Mouse (Mus musculus) hematopoietic stem cell, adult 5-6 weeks (primary cell): ENCODE results near the gene Lcn4. TPM values are rescaled to one million over a fixed set of nuclear protein-coding genes. Genes with fewer than 3 reads are reported as not detected.
A peak's percentile ranks its signal among the peaks of the same experiment; 100 is the strongest.

Experiments used
- ATAC-seq, 2 experiments: fragments of 125-278 bp in 1 of 2; replicated peaks in 1 of 2; 2 replicates each; pipeline ENCODE4 v1.8.0; 2016 to 2017; ENCODE audit warnings: inconsistent platforms in 2 of 2, mild to moderate bottlenecking in 2 of 2, moderate number of reproducible peaks in 2 of 2, low read depth in 1 of 2, moderate TSS enrichment in 1 of 2; ENCODE audit not compliant: low FRiP score in 2 of 2, poor library complexity in 2 of 2, severe bottlenecking in 2 of 2, insufficient read depth in 1 of 2, low TSS enrichment in 1 of 2
- total RNA-seq: library from RNA; stranded (forward); fragments of 172-1452, 232-1000 nt; gene quantifications from 2 replicates; pipeline ENCODE4 v1.2.3, GENCODE M21; 2017

Gene Lcn4
- total RNA-seq, 1 experiment from 2014 or later: not detected

GRCm38 (mm10) chr2:26637316-26637932 lies 33.7 kb downstream of the Lcn4 start:
- no peak for ATAC-seq

GRCm38 (mm10) chr2:26636325-26636635 lies 34.8 kb downstream of the Lcn4 start:
- ATAC-seq: no peak

- no peak for ATAC-seq
Observed at GRCm38 (mm10) chr2:26635489-26636324, 35.4 kb downstream of the Lcn4 start.

- peak; percentile 33 to 59; a peak in 3 of 4 replicates for ATAC-seq
Observed at GRCm38 (mm10) chr2:26634629-26635488, 36.2 kb downstream of the Lcn4 start.

GRCm38 (mm10) chr2:26633953-26634530 lies 37.0 kb downstream of the Lcn4 start:
- no peak for ATAC-seq

GRCm38 (mm10) chr2:26632541-26633395 lies 38.3 kb downstream of the Lcn4 start:
- no peak for ATAC-seq

- ATAC-seq: peak; percentile 22 to 50
Observed at GRCm38 (mm10) chr2:26628792-26629437, 42.2 kb downstream of the Lcn4 start.

- peak in 1 of 2 experiments; percentile 11; a peak in 1 of 4 replicates for ATAC-seq
Observed at GRCm38 (mm10) chr2:26627921-26628739, 43.0 kb downstream of the Lcn4 start, which contains the start of gene Fam69b. TSS of gene Fam69b (plus strand) at chr2:26628457.

GRCm38 (mm10) chr2:26626081-26626480 lies 45.0 kb downstream of the Lcn4 start:
- no peak for ATAC-seq

- peak; percentile 55 to 64 for ATAC-seq
Observed at GRCm38 (mm10) chr2:26625419-26625818, 45.7 kb downstream of the Lcn4 start.

GRCm38 (mm10) chr2:26622984-26623383 lies 48.1 kb downstream of the Lcn4 start:
- ATAC-seq: peak; percentile 39 to 76

GRCm38 (mm10) chr2:26621246-26621645 lies 49.8 kb downstream of the Lcn4 start:
- no peak for ATAC-seq

GRCm38 (mm10) chr2:26617928-26618327 lies 53.2 kb downstream of the Lcn4 start:
- no peak for ATAC-seq
